Mouse (Mus musculus): ENCODE measurements around the gene Nle1. TPM values are rescaled to one million over a fixed set of nuclear protein-coding genes. Genes with fewer than 3 reads are reported as not detected.

Nle1 gene
- polyA plus RNA-seq, 1 experiment from 2014 or later, result 27.3 TPM

DNA sequence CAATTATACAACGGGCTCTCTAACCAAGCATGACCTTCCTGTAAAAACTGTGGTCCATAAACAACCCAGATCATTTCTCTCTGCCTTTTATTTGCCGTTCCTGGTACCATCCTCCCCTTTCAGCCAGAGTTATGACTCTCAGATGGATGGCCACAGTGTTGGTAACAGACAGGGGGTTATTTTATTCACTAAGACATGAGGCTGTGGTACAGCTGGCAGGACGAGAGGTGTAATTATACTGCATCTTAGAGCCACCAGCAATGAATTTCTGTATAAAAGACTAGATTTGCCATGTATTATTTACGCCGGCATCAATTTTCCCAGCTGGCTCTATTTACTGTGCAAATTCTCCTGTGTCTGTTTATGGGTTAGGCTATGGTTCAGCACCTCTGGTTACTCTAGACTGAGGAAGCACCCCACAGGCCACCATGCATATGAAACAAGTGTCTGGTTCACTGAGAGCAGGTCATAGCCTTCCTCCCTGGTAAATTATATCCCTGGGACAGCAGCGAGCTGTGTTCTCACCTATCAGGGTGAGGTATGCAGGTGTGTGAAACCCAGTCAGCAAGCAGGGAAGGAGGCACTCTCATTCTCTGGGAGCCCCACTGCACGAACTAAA is 30.4 kb downstream of the Nle1 start:
- peaks cover 30% of the 10 kb centered on the region for H3K36me3 ChIP-seq
- H3K27ac ChIP-seq, result no peak overlapping the region; the same call in 1 of the 2 replicates
- WGBS, result 73% methylated on average over 7 of the region's 7 CpGs

DNA sequence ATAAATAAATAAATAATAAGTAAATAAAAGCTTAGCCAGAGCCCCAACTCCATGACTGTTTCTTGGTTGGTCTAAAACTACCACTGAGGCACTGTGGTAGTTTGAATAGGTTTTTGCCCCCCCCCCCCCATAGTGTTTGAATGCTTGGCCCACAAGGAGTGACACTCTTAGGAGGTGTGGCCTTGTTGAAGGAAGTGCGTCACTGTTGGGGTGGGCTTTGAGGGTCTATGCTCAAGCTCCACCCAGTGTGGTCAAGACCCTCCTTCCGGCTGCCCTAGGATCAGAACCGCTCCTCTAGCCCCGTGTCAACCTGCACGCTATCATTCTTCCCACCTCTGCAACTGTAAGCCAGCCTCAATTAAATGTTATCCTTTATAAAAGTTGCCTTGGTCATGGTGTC is 32.6 kb downstream of the Nle1 start:
- no peak overlapping the region for H3K4me2 ChIP-seq
- no peaks in the 10 kb centered on the region for H3K9me3 ChIP-seq
- 93% methylated on average over 5 of the region's 5 CpGs for WGBS
- H3K4me1 ChIP-seq (replicated peaks), result peaks cover 3% of the 10 kb centered on the region
- ATAC-seq (ENCODE audit: low FRiP score), result no peak
- H3K27me3 ChIP-seq, result no peaks in the 10 kb centered on the region
- H3K27ac ChIP-seq, result no peak overlapping the region
- peaks cover 18% of the 10 kb centered on the region for H3K36me3 ChIP-seq
- H3K4me3 ChIP-seq, result no peak overlapping the region
- no peak overlapping the region for H3K9ac ChIP-seq

More for the DNA sequence above, 30.4 kb downstream of the Nle1 start:
- H3K4me3 ChIP-seq, result no peak overlapping the region
- no peaks in the 10 kb centered on the region for H3K27me3 ChIP-seq
- no peak for ATAC-seq (ENCODE audit: low FRiP score)
- no peak overlapping the region for H3K4me2 ChIP-seq
- no peaks in the 10 kb centered on the region for H3K9me3 ChIP-seq
- H3K9ac ChIP-seq, result 0 out of 2 replicates have a peak overlapping the region, but pooled peaks have one; percentile 8
- H3K4me1 ChIP-seq (replicated peaks), result no peaks in the 10 kb centered on the region

DNA sequence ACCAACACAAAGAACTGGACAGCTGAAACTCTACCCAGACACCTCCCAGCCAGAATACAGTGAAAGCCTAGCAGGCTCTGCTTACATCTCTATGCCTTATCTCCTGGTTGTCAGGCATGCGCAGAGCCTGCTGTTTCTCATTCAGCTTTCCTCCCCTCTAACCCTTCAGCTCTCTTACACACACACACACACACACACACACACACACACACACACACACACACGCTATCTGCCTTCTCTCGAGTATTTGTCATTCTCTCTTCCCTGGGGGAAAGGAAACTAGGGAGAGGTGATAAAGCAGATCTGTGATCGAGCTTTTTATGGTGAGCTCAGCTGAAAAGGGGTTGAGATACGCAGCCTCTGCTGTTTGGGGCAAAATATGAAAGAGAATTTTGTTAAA is 33.3 kb downstream of the Nle1 start:
- Histone ChIP-seq H3K27me3 (no peaks in the 10 kb centered on the region), H3K9ac (no peak overlapping the region), H3K27ac (no peak overlapping the region), H3K36me3 (peaks cover 16% of the 10 kb centered on the region), H3K4me1 (replicated peaks) (peaks cover 7% of the 10 kb centered on the region), H3K4me2 (no peak overlapping the region), H3K4me3 (no peak overlapping the region), H3K9me3 (no peaks in the 10 kb centered on the region)
- WGBS, result 70% methylated on average over 5 of the region's 5 CpGs
- no peak for ATAC-seq (ENCODE audit: low FRiP score)

DNA sequence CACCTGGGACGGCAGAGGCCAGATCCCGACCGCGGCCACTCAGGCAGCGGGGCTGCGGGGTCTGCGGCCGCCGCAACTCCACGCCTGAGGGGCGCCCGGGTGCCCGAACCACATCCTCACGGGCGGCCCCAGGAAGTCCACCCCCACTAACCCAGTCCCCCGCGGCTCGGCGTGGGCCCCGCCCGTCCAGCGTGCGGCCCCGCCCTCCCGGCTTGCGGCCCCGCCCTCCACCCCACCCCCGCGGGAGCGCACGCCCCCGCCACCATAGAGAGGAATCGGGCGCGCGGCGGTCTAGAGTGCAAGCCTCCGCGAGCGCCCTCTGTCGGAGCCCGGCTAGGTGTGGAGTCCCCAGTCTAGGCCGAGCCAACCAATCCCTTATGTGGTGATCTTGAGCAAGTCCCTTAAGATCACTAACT is 37.2 kb downstream of the Nle1 start, which contains the start of gene Rffl:
Rffl (minus strand) TSS at position 180 of the 416 bp plus-strand sequence.
- Histone ChIP-seq H3K4me2 (peak within 1 kb of the TSS; percentile 87), H3K9ac (peak within 1 kb of the TSS; percentile 84), H3K4me1 (replicated peaks) (peaks cover 7% of the 10 kb centered on the region), H3K27ac (0 out of 2 replicates have a peak within 1 kb of the TSS, but pooled peaks have one; percentile 18), H3K4me3 (peak within 1 kb of the TSS; percentile 73), H3K36me3 (no peaks in the 10 kb centered on the region), H3K9me3 (no peaks in the 10 kb centered on the region), H3K27me3 (no peaks in the 10 kb centered on the region)
- WGBS, result 0% methylated on average over 43 of the region's 43 CpGs
- ATAC-seq (ENCODE audit: low FRiP score), result peak; percentile 95

DNA sequence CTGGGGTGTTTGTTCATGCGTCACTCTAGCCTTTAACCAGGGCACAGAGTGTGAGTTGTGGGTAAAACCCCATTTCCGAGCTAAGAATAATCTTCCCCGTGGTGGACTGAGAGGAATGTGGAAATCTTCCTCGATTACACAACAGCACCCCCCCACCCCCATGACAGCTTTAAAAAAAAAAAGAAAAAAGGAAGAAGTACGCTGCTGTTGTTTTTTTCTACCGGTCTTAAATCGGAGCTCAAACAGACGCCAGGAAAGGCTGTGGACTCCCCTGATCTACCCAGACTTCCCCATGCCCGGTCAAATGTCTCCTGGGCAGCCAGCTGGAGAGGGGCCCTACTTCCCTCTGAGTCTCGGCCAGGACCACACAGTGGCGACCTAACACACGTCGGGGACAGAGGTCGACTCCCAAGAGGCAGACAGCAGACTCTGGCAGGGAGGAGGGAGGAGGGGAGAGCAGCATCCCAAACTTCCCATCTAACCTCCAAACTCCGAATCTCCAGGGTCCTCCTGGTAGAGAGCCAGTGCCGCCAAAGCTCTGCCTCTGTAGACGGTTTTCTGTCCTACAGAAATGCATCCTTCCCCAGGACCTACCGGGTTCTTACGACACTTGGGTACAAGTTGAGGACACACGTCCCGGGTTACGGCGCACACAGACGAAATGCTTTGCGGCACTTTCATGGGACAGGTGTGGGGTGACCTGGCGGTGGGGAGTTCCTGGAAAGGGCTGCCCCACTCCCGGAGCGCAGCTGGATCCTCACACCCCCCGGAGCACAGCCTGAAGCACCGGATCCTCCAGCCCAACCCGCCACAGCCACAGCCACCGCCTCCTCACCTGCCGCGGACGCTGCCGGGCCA is 37.8 kb downstream of the Nle1 start:
- peak overlapping the region; percentile 73 for H3K4me3 ChIP-seq
- 0 out of 2 replicates have a peak overlapping the region, but pooled peaks have one; percentile 18 for H3K27ac ChIP-seq
- peaks cover 7% of the 10 kb centered on the region for H3K4me1 ChIP-seq (replicated peaks)
- peak overlapping the region; percentile 87 for H3K4me2 ChIP-seq
- peak overlapping the region; percentile 84 for H3K9ac ChIP-seq
- no peaks in the 10 kb centered on the region for H3K27me3 ChIP-seq
- no peaks in the 10 kb centered on the region for H3K9me3 ChIP-seq
- ATAC-seq (ENCODE audit: low FRiP score), result 0 out of 2 replicates have a peak, but pooled peaks have one; percentile 13
- 6% methylated on average over 36 of the region's 36 CpGs for WGBS
- H3K36me3 ChIP-seq, result no peaks in the 10 kb centered on the region

DNA sequence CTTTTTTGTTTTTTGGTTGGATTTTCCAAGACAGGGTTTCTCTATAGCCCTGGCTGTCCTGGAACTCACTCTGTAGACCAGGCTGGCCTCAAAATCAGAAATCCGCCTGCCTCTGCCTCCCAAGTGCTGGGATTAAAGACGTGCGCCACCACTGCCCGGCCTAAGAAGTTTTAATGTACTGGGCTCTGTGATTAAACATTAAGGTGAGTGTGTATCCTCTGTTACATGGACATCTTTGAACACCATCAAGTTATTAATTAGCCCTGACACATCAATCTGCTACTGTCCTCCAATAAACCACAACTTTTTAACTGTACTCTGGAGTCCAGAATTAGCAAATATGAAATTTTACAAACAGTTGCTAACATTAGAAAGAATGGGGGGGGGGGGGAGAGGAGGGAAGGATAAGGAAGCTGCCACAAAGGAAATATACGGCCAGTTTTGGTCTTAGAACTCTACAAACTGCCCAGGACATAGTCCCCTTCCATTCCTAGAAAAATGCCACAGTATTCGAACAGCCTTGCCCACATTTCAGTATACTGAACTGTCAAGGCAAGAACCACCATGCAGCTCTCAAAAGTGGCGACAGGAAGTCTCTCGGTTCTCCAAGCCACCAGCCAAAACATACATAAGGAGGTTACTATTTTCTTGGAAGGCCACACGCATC is 38.6 kb downstream of the Nle1 start:
- Histone ChIP-seq H3K4me3 (peak overlapping the region; percentile 73), H3K9ac (no peak overlapping the region), H3K4me1 (replicated peaks) (peaks cover 7% of the 10 kb centered on the region), H3K27me3 (no peaks in the 10 kb centered on the region), H3K27ac (no peak overlapping the region), H3K9me3 (no peaks in the 10 kb centered on the region), H3K36me3 (no peaks in the 10 kb centered on the region), H3K4me2 (peak overlapping the region; percentile 87)
- WGBS, result 73% methylated on average over 9 of the region's 9 CpGs
- ATAC-seq (ENCODE audit: low FRiP score), result no peak

DNA sequence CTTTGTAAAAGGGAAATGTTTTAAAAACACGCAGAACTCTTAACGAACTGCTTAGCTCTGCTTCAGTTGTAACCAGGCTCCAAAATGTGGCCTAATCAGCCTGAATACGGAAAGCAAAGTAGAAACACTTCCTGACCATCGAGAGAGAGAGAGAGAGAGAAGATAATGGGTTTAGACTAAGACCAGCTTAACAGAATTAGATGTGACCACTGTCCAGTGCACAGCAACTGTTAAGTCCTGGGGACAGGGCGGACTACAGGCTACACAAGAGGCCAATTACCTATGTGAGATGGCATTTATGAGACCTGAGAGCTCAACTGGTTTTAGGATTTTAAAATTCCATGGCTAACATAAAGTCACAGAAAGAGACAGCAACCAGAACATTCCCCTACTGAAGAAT is 40.3 kb downstream of the Nle1 start:
- H3K9me3 ChIP-seq, result no peaks in the 10 kb centered on the region
- WGBS, result 86% methylated on average over 5 of the region's 5 CpGs
- H3K4me3 ChIP-seq, result no peak overlapping the region
- no peak overlapping the region for H3K9ac ChIP-seq
- H3K27me3 ChIP-seq, result no peaks in the 10 kb centered on the region
- no peak for ATAC-seq (ENCODE audit: low FRiP score)
- H3K4me2 ChIP-seq, result no peak overlapping the region
- no peak overlapping the region for H3K27ac ChIP-seq
- peaks cover 17% of the 10 kb centered on the region for H3K4me1 ChIP-seq (replicated peaks)
- H3K36me3 ChIP-seq, result no peaks in the 10 kb centered on the region

DNA sequence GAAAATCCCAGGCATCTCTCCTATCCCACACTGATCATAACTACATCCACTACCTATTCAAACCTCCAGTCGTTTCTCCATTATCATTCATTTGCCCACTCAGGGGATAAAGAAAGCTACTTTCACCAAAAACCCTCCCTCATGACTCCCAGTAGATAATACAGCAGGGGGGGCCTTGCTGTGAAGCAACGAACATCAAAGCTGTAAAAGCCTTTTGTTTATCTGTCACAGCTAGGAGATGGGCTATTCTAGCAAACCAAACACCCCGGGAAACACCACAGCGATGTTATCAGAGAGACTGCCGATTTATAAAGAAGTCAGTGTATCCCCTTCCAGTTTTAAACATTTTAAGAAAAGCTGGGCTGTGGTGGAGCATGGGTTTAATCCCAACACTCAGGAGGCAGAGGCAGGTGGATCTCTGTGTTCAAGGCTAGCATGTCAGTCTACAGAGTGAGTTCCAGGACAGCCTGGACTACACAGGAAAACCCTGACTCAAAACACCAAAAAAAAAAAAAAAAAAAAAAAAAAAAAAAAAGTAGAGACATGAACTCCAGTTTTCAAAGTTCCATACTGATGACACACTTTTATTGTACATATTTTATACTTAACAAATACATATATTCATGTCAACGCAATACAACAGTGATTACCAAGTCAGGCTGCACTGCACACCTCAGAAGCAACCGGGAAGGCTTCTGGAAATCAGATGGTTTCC is 41.2 kb downstream of the Nle1 start:
- Histone ChIP-seq H3K4me2 (no peak overlapping the region), H3K9me3 (no peaks in the 10 kb centered on the region), H3K27ac (no peak overlapping the region), H3K4me3 (no peak overlapping the region), H3K9ac (no peak overlapping the region), H3K4me1 (replicated peaks) (peaks cover 22% of the 10 kb centered on the region), H3K36me3 (no peaks in the 10 kb centered on the region), H3K27me3 (no peaks in the 10 kb centered on the region)
- WGBS, result 24% methylated on average over 7 of the region's 7 CpGs
- ATAC-seq (ENCODE audit: low FRiP score), result no peak

DNA sequence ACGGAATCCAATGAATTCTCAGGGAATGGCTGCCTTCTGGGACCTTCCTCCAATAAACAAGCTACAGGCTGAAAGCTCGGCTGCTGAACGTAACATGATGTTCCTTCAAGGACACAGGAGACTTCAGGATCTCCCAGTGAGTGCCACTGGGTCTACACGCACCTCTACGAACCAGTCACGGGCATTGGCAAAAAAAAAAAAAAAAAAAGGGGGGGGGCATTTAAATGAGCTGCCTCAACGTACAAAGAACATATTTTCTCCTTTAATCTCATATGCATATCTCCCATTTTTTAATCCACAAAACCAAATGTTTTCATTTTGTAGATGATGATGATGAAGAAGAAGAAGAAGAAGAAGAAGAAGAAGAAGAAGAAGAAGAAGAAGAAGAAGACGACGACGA is 42.3 kb downstream of the Nle1 start:
- Histone ChIP-seq H3K9ac (no peak overlapping the region), H3K27me3 (no peaks in the 10 kb centered on the region), H3K4me3 (no peak overlapping the region), H3K4me2 (no peak overlapping the region), H3K4me1 (replicated peaks) (peaks cover 28% of the 10 kb centered on the region), H3K36me3 (no peaks in the 10 kb centered on the region), H3K9me3 (no peaks in the 10 kb centered on the region), H3K27ac (no peak overlapping the region)
- no peak for ATAC-seq (ENCODE audit: low FRiP score)
- 81% methylated on average over 10 of the region's 10 CpGs for WGBS

DNA sequence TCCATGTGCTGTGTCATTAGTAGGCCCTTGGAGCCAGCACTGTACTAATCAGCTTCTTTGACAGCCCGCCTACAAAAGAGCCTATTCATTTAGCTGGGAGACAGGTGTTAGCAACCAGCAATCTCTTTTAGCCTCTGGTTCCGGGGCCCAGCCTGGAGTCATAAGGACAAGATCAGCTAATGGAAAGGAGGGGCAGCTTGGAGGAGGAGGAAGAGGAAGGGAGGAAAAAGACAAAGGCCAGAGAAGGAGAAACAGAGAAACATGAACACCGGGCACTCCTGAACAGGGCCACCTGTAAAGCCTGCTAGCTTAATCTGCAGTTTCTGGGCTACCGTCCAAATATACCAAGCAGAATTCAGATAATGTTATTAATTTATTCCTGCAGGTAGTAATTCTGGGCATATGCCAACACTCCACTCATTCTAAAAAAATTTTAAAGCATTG is 44.7 kb downstream of the Nle1 start:
- WGBS, result 39% methylated on average over 4 of the region's 4 CpGs

DNA sequence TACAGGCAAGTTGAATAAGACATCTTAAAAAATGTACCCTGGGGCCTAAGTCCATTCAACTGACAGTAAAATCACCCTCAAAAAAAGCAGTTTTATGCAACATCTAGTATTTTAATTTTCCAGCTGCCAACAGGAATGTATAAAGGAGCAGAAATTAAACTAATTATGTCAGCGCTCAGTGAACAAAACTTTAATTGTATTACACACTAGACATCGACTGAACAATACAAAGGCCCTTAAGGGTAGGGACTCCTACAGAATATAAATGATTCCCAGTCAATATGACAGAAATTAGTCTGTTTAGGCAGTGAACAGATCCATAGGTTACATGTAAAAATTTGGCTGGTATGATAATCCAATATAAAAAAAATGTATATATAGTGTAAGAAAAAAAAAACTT is 45.2 kb downstream of the Nle1 start:
- Histone ChIP-seq H3K9me3 (no peaks in the 10 kb centered on the region), H3K27ac (no peak overlapping the region), H3K4me1 (replicated peaks) (peaks cover 21% of the 10 kb centered on the region), H3K27me3 (no peaks in the 10 kb centered on the region), H3K4me3 (no peak overlapping the region), H3K9ac (no peak overlapping the region), H3K36me3 (no peaks in the 10 kb centered on the region), H3K4me2 (no peak overlapping the region)
- 41% methylated on average over 2 of the region's 2 CpGs for WGBS
- ATAC-seq (ENCODE audit: low FRiP score), result no peak

More for the DNA sequence above, 44.7 kb downstream of the Nle1 start:
- Histone ChIP-seq H3K9ac (no peak overlapping the region), H3K4me1 (replicated peaks) (peaks cover 21% of the 10 kb centered on the region), H3K4me2 (no peak overlapping the region), H3K27me3 (no peaks in the 10 kb centered on the region), H3K9me3 (no peaks in the 10 kb centered on the region), H3K27ac (0 out of 2 replicates have a peak overlapping the region, but pooled peaks have one; percentile 48), H3K36me3 (no peaks in the 10 kb centered on the region), H3K4me3 (no peak overlapping the region)
- no peak for ATAC-seq (ENCODE audit: low FRiP score)

Data from hindbrain, embryonic 13.5 days (tissue).